Mouse (Mus musculus) stomach, embryonic 14.5 days (tissue): Measurements from ENCODE around the gene Cep57. TPM values are rescaled to one million over a fixed set of nuclear protein-coding genes. Genes with fewer than 3 reads are reported as not detected.

ENCODE experiments used
- ATAC-seq: fragments of 200-750 bp; cut with Nextera tagmentation; 2 replicates; pipeline ENCODE4 v1.8.0; 2017; ENCODE audit warnings: low read depth, moderate TSS enrichment; ENCODE audit not compliant: insufficient number of reproducible peaks, insufficient read depth, low FRiP score
- H3K27ac ChIP-seq: fragments of 300-500 bp; sonication (generic); 2 replicates; pipeline ENCODE4 v1.5.1; 2014; ENCODE audit warnings: mild to moderate bottlenecking, low read length, moderate library complexity, mixed read lengths
- H3K27me3 ChIP-seq: fragments of 300-500 bp; sonication (generic); 2 replicates; pipeline ENCODE4 v1.6.1; 2014; ENCODE audit warnings: low read length, control low read depth, mixed read lengths; ENCODE audit not compliant: control insufficient read depth, insufficient read depth
- H3K36me3 ChIP-seq: fragments of 300-500 bp; sonication (generic); 2 replicates; pipeline ENCODE4 v1.6.1; 2014; ENCODE audit warnings: mild to moderate bottlenecking, control low read depth, low read length, moderate library complexity, mixed read lengths; ENCODE audit not compliant: control insufficient read depth, insufficient read depth
- H3K4me1 ChIP-seq: fragments of 300-500 bp; sonication (generic); 2 replicates; pipeline ENCODE4 v1.6.1; 2014; ENCODE audit warnings: low read length, control low read depth, mixed read lengths; ENCODE audit not compliant: control insufficient read depth, insufficient read depth
- H3K4me2 ChIP-seq: fragments of 300-500 bp; sonication (generic); replicated peaks from 2 replicates; pipeline ENCODE4 v1.6.1; 2014; ENCODE audit warnings: low read depth, low read length, control low read depth
- H3K4me3 ChIP-seq: fragments of 300-500 bp; sonication (generic); 2 replicates; pipeline ENCODE4 v1.5.1; 2014; ENCODE audit warnings: low read depth, low read length, control low read depth
- H3K9ac ChIP-seq: fragments of 300-500 bp; sonication (generic); replicated peaks from 2 replicates; pipeline ENCODE4 v1.6.1; 2014; ENCODE audit warnings: low read depth, mild to moderate bottlenecking, control low read depth, low read length, moderate library complexity, mixed read lengths
- H3K9me3 ChIP-seq: fragments of 300-500 bp; sonication (generic); 2 replicates; pipeline ENCODE4 v1.6.1; 2016; ENCODE audit warnings: low read depth, low read length, control low read depth; ENCODE audit not compliant: control insufficient read depth
- WGBS: fragments of 180-500 bp; shearing (Covaris S2); extraction: QIAGEN DNeasy Blood & Tissue Kit; methylation state at CpG from one replicate; pipeline ENCODE4 v1.1.7; 2014; 5-methylcytosine and 5-hydroxymethylcytosine counted together
- polyA plus RNA-seq: library from polyadenylated mRNA; unstranded; fragments of >200 nt; fragmentation: Nextera tagmentation; extraction: Ambion mirVana; gene quantifications from 2 replicates; pipeline ENCODE4 v1.2.1, GENCODE M21; 2014

The Cep57 gene
- polyA plus RNA-seq, 1 experiment from 2014 or later, result 64.7 TPM

GRCm38 (mm10) chr9:13781985-13782384, 44.9 kb downstream of the Cep57 start:
- Histone ChIP-seq H3K9me3 (no peaks in the 10 kb centered on the region; the same call in 1 of the 2 replicates), H3K4me3 (no peak overlapping the region), H3K4me1 (no peaks in the 10 kb centered on the region; the same call in 1 of the 2 replicates), H3K36me3 (peaks cover 11% of the 10 kb centered on the region; the same call in 1 of the 2 replicates), H3K27me3 (no peaks in the 10 kb centered on the region), H3K27ac (no peak overlapping the region), H3K4me2 (no peak overlapping the region), H3K9ac (no peak overlapping the region)
- no peak for ATAC-seq
- 94% methylated on average over 1 of the region's 1 CpGs for WGBS

DNA sequence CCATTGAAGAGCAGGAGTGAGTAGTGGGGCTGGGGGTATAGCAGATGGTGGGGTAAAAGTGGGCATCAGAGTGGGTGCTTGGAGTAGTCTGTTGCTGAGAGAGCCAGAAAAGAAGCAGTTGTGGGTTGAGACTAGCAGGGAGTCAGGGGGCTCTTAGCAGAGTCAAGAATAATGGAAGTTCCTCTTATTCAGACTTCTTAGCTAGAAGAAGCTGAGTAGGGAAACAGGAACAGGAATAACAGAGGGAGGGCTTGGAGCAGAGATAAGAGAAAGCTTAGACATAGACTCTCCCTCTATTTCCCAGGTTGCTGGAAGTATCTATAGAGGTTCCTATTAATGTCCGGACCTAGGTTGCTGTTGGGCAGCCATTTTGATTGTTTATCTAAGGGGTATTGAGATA, 52.2 kb downstream of the Cep57 start:
- no peaks in the 10 kb centered on the region for H3K27me3 ChIP-seq
- no peaks in the 10 kb centered on the region for H3K36me3 ChIP-seq
- no peaks in the 10 kb centered on the region for H3K9me3 ChIP-seq
- no peaks in the 10 kb centered on the region; the same call in 1 of the 2 replicates for H3K4me1 ChIP-seq
- H3K9ac ChIP-seq, result no peak overlapping the region
- no peak for ATAC-seq
- 88% methylated on average over 1 of the region's 1 CpGs for WGBS
- no peak overlapping the region for H3K27ac ChIP-seq
- H3K4me3 ChIP-seq, result no peak overlapping the region
- H3K4me2 ChIP-seq, result no peak overlapping the region

GRCm38 (mm10) chr9:13766570-13766969, 60.3 kb downstream of the Cep57 start:
- Histone ChIP-seq H3K9me3 (no peaks in the 10 kb centered on the region), H3K27ac (no peak overlapping the region), H3K9ac (no peak overlapping the region), H3K27me3 (no peaks in the 10 kb centered on the region), H3K4me1 (no peaks in the 10 kb centered on the region), H3K36me3 (0 out of 2 replicates have a peak, but pooled peaks cover 3% of the 10 kb centered on the region), H3K4me2 (no peak overlapping the region), H3K4me3 (no peak overlapping the region)
- ATAC-seq, result no peak
- 87% methylated on average over 7 of the region's 7 CpGs for WGBS

DNA sequence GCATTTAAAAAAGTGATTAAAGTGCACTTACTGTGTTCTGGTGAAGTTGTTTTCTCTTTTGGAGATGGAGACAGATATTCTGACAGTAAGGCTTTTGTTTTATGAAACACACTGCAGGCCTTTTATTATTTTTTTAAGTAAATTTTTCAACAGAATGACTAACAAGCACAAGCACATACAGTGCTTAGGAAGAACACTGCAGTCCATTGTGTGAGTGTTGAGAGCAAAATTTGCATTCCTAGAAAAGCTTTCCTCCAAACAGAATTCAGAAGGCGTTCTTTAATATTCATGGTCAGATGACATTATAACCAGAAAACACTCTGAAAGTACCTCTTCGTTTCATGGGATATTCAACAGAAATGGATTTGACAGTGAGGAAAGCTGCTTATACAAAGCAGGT, 61.3 kb downstream of the Cep57 start:
- Histone ChIP-seq H3K36me3 (0 out of 2 replicates have a peak, but pooled peaks cover 3% of the 10 kb centered on the region), H3K9ac (no peak overlapping the region), H3K4me2 (no peak overlapping the region), H3K4me3 (no peak overlapping the region), H3K9me3 (no peaks in the 10 kb centered on the region), H3K27ac (no peak overlapping the region), H3K27me3 (no peaks in the 10 kb centered on the region), H3K4me1 (no peaks in the 10 kb centered on the region)
- ATAC-seq, result no peak
- 57% methylated on average over 2 of the region's 2 CpGs for WGBS

GRCm38 (mm10) chr9:13760430-13760829, 66.5 kb downstream of the Cep57 start:
- no peaks in the 10 kb centered on the region for H3K9me3 ChIP-seq
- H3K27ac ChIP-seq, result no peak overlapping the region
- no peak overlapping the region for H3K4me3 ChIP-seq
- no peak overlapping the region for H3K9ac ChIP-seq
- H3K4me1 ChIP-seq, result no peaks in the 10 kb centered on the region
- no peaks in the 10 kb centered on the region for H3K27me3 ChIP-seq
- H3K36me3 ChIP-seq, result 0 out of 2 replicates have a peak, but pooled peaks cover 3% of the 10 kb centered on the region
- no peak overlapping the region for H3K4me2 ChIP-seq
- no peak for ATAC-seq
- 93% methylated on average over 3 of the region's 3 CpGs for WGBS

Other genes starting within 250 kb of the Cep57 start
- gene Mtmr2, start 78.7 kb downstream of the Cep57 start, polyA plus RNA-seq, result 82.0 and 87.2 TPM in 2 replicates
- 30.4 and 31.2 TPM in 2 replicates for gene Fam76b, start 609 bp upstream of the Cep57 start, polyA plus RNA-seq